ENCODE assay signal across 8 mouse cellular contexts in genomic region chr5:117115836-117116366, GRCm38 (mm10). TPM values are rescaled to one million over a fixed set of nuclear protein-coding genes. Genes with fewer than 3 reads are reported as not detected.
A peak's percentile ranks its signal among the peaks of the same experiment; 100 is the strongest.
DNase-seq lines count a peak whose midpoint lies in the region; ATAC-seq and TF ChIP-seq lines count a peak whose summit lies in the region.

Gene Suds3 (minus strand): TSS chr5:117116113.

- H3K79me2 ChIP-seq in C2C12 (ENCODE audit: control insufficient read depth, insufficient read depth), result peaks cover 49% of the 10 kb centered on the region

- peak within 1 kb of the TSS; percentile 95 for H3K4me2 ChIP-seq in heart, embryonic 13.5 days
- peak within 1 kb of the TSS; percentile 90 for H3K4me2 ChIP-seq in liver, embryonic 12.5 days
- peak within 1 kb of the TSS; percentile 85 for H3K4me2 ChIP-seq in stomach, embryonic 15.5 days

- DNase-seq in brain, embryonic 18.5 days (ENCODE audit: low read depth, low spot score), result peak; percentile 60
- peak; percentile 97 for DNase-seq in kidney, postnatal 10 days
- peak; percentile 96 to 97 for DNase-seq in natural killer cell, adult 2 months (ENCODE audit: low spot score in 2 of 2)

- H3K9ac ChIP-seq in heart, embryonic 13.5 days, result peak within 1 kb of the TSS; percentile 96
- H3K9ac ChIP-seq in liver, embryonic 12.5 days, result peak within 1 kb of the TSS; percentile 93
- H3K9ac ChIP-seq in stomach, embryonic 15.5 days, result peak within 1 kb of the TSS; percentile 73

- peaks cover 14% of the 10 kb centered on the region for H3K79me3 ChIP-seq in C2C12 (ENCODE audit: low read depth)

- no peaks in the 10 kb centered on the region for H3K27me3 ChIP-seq in C2C12 (ENCODE audit: control insufficient read depth, insufficient read depth, insufficient read length)
- 0 out of 2 replicates have a peak, but pooled peaks cover under 1% of the 10 kb centered on the region for H3K27me3 ChIP-seq in heart, embryonic 13.5 days (replicated peaks)
- no peaks in the 10 kb centered on the region for H3K27me3 ChIP-seq in liver, embryonic 12.5 days (replicated peaks)
- H3K27me3 ChIP-seq in stomach, embryonic 15.5 days (replicated peaks), result no peaks in the 10 kb centered on the region

- ATAC-seq in erythroid progenitor cell, adult 5-6 weeks (replicated peaks; ENCODE audit: low FRiP score, poor library complexity, severe bottlenecking), result peak; percentile 64
- ATAC-seq in heart, embryonic 13.5 days (ENCODE audit: extremely low read depth, insufficient number of reproducible peaks, low FRiP score, low TSS enrichment), result peak; percentile 74
- ATAC-seq in liver, embryonic 12.5 days, result peak; percentile 74
- ATAC-seq in stomach, embryonic 15.5 days (ENCODE audit: insufficient read depth, low FRiP score, low read depth), result peak; percentile 79

- H3K4me1 ChIP-seq in heart, embryonic 13.5 days, result peaks cover 17% of the 10 kb centered on the region
- H3K4me1 ChIP-seq in liver, embryonic 12.5 days, result peaks cover 42% of the 10 kb centered on the region
- peaks cover 6% of the 10 kb centered on the region; the same call in 1 of the 2 replicates for H3K4me1 ChIP-seq in stomach, embryonic 15.5 days

- H3K36me3 ChIP-seq in C2C12 (ENCODE audit: control insufficient read depth, insufficient read depth), result peaks cover 26% of the 10 kb centered on the region
- peaks cover 28% of the 10 kb centered on the region for H3K36me3 ChIP-seq in heart, embryonic 13.5 days
- peaks cover 31% of the 10 kb centered on the region for H3K36me3 ChIP-seq in liver, embryonic 12.5 days
- H3K36me3 ChIP-seq in stomach, embryonic 15.5 days, result peaks cover 18% of the 10 kb centered on the region; the same call in 1 of the 2 replicates

- peak within 1 kb of the TSS; percentile 81 for H3K27ac ChIP-seq in heart, embryonic 13.5 days (replicated peaks)
- peak within 1 kb of the TSS; percentile 86 for H3K27ac ChIP-seq in liver, embryonic 12.5 days
- H3K27ac ChIP-seq in stomach, embryonic 15.5 days, result peak within 1 kb of the TSS; percentile 89

- peak within 1 kb of the TSS; percentile 84 for H3ac ChIP-seq in C2C12 (ENCODE audit: control insufficient read depth, insufficient read length, low read depth)

- peak; percentile 95 for TF ChIP-seq CTCF in C2C12 (IDR thresholded peaks at IDR 0.05; ENCODE audit: control insufficient read depth, insufficient read depth, insufficient read length)

- peak within 1 kb of the TSS; percentile 84 for H3K4me3 ChIP-seq in C2C12 (ENCODE audit: insufficient read depth, poor library complexity, severe bottlenecking)
- H3K4me3 ChIP-seq in heart, embryonic 13.5 days, result peak within 1 kb of the TSS; percentile 97
- H3K4me3 ChIP-seq in liver, embryonic 12.5 days, result peak within 1 kb of the TSS; percentile 98
- peak within 1 kb of the TSS; percentile 94 for H3K4me3 ChIP-seq in stomach, embryonic 15.5 days (replicated peaks)

- no peaks in the 10 kb centered on the region for H3K9me3 ChIP-seq in heart, embryonic 13.5 days
- no peaks in the 10 kb centered on the region for H3K9me3 ChIP-seq in liver, embryonic 12.5 days (replicated peaks)
- no peaks in the 10 kb centered on the region for H3K9me3 ChIP-seq in stomach, embryonic 15.5 days

- under 1% methylated on average over 56 of the region's 59 CpGs for WGBS in heart, embryonic 13.5 days
- WGBS in liver, embryonic 12.5 days (ENCODE audit: insufficient replicate concordance), result 1% methylated on average over 45 of the region's 59 CpGs
- under 1% methylated on average over 48 of the region's 59 CpGs for WGBS in stomach, embryonic 15.5 days

TF ChIP-seq in C2C12, 6 proteins besides CTCF, POLR2A, EP300 and RAD21:
- TF ChIP-seq MAX (IDR thresholded peaks at IDR 0.05) (peak; percentile 97), MYOD1 (IDR thresholded peaks at IDR 0.05; ENCODE audit: control insufficient read depth, insufficient read length, low read depth) (no peak)

RNA-seq across cellular contexts. Expression of gene Suds3, which starts in this region (rescaled TPM):
- 76.0 TPM for polyA plus RNA-seq in C2C12 (2012; fragmentation: generic; extraction: Trizol)
- 23.5 and 31.7 TPM in 2 replicates for total RNA-seq in erythroid progenitor cell, adult 5-6 weeks (2015; ENCODE audit: low replicate concordance)
- total RNA-seq in erythroid progenitor cell, adult 5-6 weeks (2017; ENCODE audit: low replicate concordance), result 62.6 and 70.5 TPM in 2 replicates
- 49.1 and 49.3 TPM in 2 replicates for polyA plus RNA-seq in heart, embryonic 13.5 days (2015; fragmentation: Nextera tagmentation; extraction: Ambion mirVana)
- 61.2 and 66.4 TPM in 2 replicates for polyA plus RNA-seq in liver, embryonic 12.5 days (2016; fragmentation: Nextera tagmentation; extraction: Ambion mirVana)
- polyA plus RNA-seq in stomach, embryonic 15.5 days (2015; fragmentation: Nextera tagmentation; extraction: Ambion mirVana), result 74.5 and 79.0 TPM in 2 replicates

Comparison
In these comparisons a context has a peak if more than half of its experiments do, and no peak if none do; other contexts are left out.
1. Peak in every context shown above with its lines: DNase-seq, ATAC-seq, H3K4me3 ChIP-seq and H3K27ac ChIP-seq.